Mouse (Mus musculus): ENCODE measurements around the gene Fkbp9. TPM values are rescaled to one million over a fixed set of nuclear protein-coding genes. Genes with fewer than 3 reads are reported as not detected.

The Fkbp9 gene
- polyA plus RNA-seq, 1 experiment from 2014 or later = 150 TPM

DNA sequence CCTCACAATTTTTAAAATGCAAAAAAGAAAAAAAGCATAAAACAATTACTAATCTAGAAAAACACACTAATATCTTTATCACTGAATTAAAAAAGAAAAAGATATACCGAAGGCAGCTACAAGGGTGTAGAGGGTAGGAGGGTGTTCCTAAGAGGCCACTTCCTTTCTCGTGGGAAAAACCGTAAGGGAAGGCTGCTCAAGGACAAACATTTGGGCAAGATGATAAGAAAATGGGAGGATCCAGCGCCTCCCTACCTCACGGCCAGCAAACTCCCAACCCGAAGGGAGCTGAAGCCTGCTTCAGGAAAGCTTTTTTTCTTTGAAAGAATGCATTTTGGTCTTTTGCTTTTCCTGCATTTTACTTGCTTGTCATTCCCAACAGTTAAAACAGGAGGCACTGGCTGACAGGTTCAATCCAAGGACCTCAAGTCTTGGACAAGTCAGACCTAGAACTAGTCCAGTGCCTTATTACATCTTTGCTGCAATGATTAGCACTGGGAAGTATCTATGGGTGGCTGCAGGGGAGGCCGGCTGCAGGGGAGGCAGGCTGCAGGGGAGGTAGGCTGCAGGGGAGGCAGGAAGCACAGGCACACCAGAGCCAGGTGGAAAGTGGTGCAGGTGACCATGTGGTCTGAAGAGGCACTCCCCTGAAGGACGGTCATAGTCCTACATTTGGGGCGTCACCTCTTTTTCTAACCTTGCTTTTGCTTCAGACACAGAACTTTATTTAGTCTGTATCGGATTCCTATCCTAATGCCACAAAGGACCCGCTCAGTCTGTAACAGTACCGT lies 85.9 kb downstream of the Fkbp9 start:
- H3K9me3 ChIP-seq (replicated peaks; ENCODE audit: control insufficient read depth, low read length) = 0 out of 2 replicates have a peak, but pooled peaks cover 6% of the 10 kb centered on the region
- H3K27me3 ChIP-seq (ENCODE audit: control insufficient read depth, insufficient read depth, low read length) = no peaks in the 10 kb centered on the region
- H3K4me1 ChIP-seq (ENCODE audit: control insufficient read depth, insufficient read depth, low read length) = peaks cover 29% of the 10 kb centered on the region
- H3K4me3 ChIP-seq (replicated peaks; ENCODE audit: low read length) = 0 out of 2 replicates have a peak overlapping the region, but pooled peaks have one; percentile 2
- H3K27ac ChIP-seq (ENCODE audit: low read length) = peak overlapping the region; percentile 72
- ATAC-seq (ENCODE audit: insufficient read depth, low FRiP score) = peak; percentile 73
- 0 out of 2 replicates have a peak overlapping the region, but pooled peaks have one; percentile 13 for H3K9ac ChIP-seq (ENCODE audit: low read length)
- 48% methylated on average over 12 of the region's 12 CpGs for WGBS
- H3K4me2 ChIP-seq (ENCODE audit: low read depth, low read length) = peak overlapping the region; percentile 32
- H3K36me3 ChIP-seq (ENCODE audit: control insufficient read depth, insufficient read depth, low read length) = no peaks in the 10 kb centered on the region

DNA sequence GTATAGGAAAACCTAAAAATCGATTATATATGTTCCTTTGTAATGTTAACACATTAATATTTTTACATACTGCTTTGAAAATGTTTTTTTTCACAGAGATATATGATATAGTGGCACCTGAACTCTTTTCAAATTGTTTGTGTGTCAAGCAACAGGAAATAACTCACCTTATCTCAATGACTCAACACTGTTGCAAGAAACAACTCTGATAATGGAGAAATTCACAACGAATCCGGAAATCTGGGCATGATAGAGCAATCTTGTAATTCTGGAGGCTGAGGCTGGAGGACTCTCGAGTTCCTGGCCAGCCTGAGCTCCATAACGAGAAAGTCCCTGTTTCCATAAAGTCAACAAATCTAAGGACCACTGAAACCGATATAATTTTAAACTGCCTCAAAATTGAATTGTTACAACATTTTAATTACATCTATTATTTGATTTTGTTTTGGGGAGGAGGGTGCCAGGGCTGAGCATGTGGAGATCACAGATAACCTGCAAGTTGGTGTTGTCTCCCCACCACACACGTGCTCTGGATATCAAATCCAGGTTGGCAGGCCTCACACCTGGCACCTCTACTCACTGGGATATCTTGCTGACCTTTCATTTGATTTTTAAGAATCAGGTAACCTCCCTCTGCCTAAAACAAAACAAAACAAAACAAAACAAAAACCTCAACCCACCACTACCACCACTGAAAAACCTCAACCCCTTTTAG lies 87.6 kb downstream of the Fkbp9 start:
- H3K4me1 ChIP-seq (ENCODE audit: control insufficient read depth, insufficient read depth, low read length) = peaks cover 24% of the 10 kb centered on the region
- H3K36me3 ChIP-seq (ENCODE audit: control insufficient read depth, insufficient read depth, low read length) = no peaks in the 10 kb centered on the region
- no peak for ATAC-seq (ENCODE audit: insufficient read depth, low FRiP score)
- WGBS = 79% methylated on average over 7 of the region's 7 CpGs
- H3K9me3 ChIP-seq (replicated peaks; ENCODE audit: control insufficient read depth, low read length) = 0 out of 2 replicates have a peak, but pooled peaks cover 3% of the 10 kb centered on the region
- no peak overlapping the region for H3K9ac ChIP-seq (ENCODE audit: low read length)
- H3K4me2 ChIP-seq (ENCODE audit: low read depth, low read length) = no peak overlapping the region
- no peak overlapping the region; the same call in 1 of the 2 replicates for H3K27ac ChIP-seq (ENCODE audit: low read length)
- H3K27me3 ChIP-seq (ENCODE audit: control insufficient read depth, insufficient read depth, low read length) = no peaks in the 10 kb centered on the region
- H3K4me3 ChIP-seq (replicated peaks; ENCODE audit: low read length) = no peak overlapping the region

DNA sequence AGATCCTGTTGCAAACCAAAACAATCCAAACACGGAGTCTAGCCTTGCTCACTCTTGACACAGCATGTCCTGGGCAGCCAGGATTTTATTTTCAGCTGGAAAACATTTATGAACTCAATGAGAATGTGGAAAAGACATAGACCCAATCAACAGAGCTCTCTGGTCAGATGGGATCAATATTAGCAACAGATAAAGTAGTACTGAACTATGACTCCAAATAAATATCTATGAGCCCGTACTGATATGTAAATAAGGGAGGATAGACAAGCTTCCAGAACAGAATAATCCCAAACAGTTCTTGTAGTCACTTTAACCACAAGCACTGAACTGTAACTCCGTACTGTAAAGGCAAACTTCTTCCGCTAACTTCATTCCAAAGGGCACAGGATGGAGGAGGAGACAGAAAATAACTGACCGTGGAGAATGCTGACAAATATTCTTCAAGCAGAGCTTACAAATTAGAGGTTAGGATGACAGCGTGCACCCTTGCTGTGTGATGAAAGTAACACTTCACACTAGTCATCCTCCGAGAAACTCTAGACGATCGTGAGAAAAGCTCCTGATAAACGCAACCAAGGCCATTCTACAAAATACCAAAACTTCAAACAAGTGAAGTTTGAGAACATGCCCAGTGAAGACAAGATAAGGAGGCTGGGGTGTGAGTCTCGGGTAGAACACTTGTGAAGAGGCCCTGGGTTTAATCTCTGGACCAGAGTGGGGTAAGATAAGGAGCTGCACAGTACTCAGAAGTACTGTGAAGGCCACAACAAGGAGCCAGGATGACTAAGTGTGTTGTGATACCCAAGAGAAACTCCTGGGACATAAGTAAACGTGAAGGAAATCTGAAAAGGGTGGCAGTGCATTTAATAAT lies 88.6 kb downstream of the Fkbp9 start:
- Histone ChIP-seq H3K27ac (ENCODE audit: low read length) (no peak overlapping the region), H3K4me2 (ENCODE audit: low read depth, low read length) (no peak overlapping the region)
- WGBS = 58% methylated on average over 12 of the region's 12 CpGs

DNA sequence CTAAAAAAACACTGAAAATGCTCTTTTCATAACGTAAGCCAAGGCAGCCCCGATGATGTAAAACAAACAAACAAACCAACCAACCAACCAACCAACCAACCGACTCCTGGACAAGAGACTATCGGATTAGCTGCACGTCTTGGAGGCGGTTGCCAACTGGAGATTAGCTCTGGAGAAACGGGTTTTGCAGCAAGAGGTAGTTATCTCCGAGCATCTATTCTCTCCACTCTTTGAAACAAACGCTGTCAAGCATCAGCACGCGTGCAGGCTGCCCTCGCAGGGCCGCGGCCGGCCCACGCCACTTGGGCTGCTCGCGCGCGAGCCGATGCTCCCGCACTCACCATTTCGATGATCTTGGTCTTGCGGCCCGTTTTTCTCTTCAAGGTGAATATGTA lies 91.5 kb downstream of the Fkbp9 start:
- no peaks in the 10 kb centered on the region; the same call in 1 of the 2 replicates for H3K27me3 ChIP-seq (ENCODE audit: control insufficient read depth, insufficient read depth, low read length)
- peak overlapping the region; percentile 58 for H3K4me2 ChIP-seq (ENCODE audit: low read depth, low read length)
- H3K9ac ChIP-seq (ENCODE audit: low read length) = peak overlapping the region; percentile 81
- H3K4me1 ChIP-seq (ENCODE audit: control insufficient read depth, insufficient read depth, low read length) = peaks cover 14% of the 10 kb centered on the region
- H3K36me3 ChIP-seq (ENCODE audit: control insufficient read depth, insufficient read depth, low read length) = no peaks in the 10 kb centered on the region
- H3K4me3 ChIP-seq (replicated peaks; ENCODE audit: low read length) = peak overlapping the region; percentile 73
- peak overlapping the region; percentile 76 for H3K27ac ChIP-seq (ENCODE audit: low read length)
- H3K9me3 ChIP-seq (replicated peaks; ENCODE audit: control insufficient read depth, low read length) = no peaks in the 10 kb centered on the region; the same call in 1 of the 2 replicates
- peak; percentile 35; the same call in 1 of the 2 replicates for ATAC-seq (ENCODE audit: insufficient read depth, low FRiP score)
- under 1% methylated on average over 25 of the region's 25 CpGs for WGBS

More for the DNA sequence above, 88.6 kb downstream of the Fkbp9 start:
- no peaks in the 10 kb centered on the region for H3K9me3 ChIP-seq (replicated peaks; ENCODE audit: control insufficient read depth, low read length)
- no peak overlapping the region for H3K9ac ChIP-seq (ENCODE audit: low read length)
- no peak for ATAC-seq (ENCODE audit: insufficient read depth, low FRiP score)
- no peaks in the 10 kb centered on the region for H3K36me3 ChIP-seq (ENCODE audit: control insufficient read depth, insufficient read depth, low read length)
- H3K27me3 ChIP-seq (ENCODE audit: control insufficient read depth, insufficient read depth, low read length) = no peaks in the 10 kb centered on the region; the same call in 1 of the 2 replicates
- H3K4me1 ChIP-seq (ENCODE audit: control insufficient read depth, insufficient read depth, low read length) = peaks cover 27% of the 10 kb centered on the region
- H3K4me3 ChIP-seq (replicated peaks; ENCODE audit: low read length) = no peak overlapping the region

DNA sequence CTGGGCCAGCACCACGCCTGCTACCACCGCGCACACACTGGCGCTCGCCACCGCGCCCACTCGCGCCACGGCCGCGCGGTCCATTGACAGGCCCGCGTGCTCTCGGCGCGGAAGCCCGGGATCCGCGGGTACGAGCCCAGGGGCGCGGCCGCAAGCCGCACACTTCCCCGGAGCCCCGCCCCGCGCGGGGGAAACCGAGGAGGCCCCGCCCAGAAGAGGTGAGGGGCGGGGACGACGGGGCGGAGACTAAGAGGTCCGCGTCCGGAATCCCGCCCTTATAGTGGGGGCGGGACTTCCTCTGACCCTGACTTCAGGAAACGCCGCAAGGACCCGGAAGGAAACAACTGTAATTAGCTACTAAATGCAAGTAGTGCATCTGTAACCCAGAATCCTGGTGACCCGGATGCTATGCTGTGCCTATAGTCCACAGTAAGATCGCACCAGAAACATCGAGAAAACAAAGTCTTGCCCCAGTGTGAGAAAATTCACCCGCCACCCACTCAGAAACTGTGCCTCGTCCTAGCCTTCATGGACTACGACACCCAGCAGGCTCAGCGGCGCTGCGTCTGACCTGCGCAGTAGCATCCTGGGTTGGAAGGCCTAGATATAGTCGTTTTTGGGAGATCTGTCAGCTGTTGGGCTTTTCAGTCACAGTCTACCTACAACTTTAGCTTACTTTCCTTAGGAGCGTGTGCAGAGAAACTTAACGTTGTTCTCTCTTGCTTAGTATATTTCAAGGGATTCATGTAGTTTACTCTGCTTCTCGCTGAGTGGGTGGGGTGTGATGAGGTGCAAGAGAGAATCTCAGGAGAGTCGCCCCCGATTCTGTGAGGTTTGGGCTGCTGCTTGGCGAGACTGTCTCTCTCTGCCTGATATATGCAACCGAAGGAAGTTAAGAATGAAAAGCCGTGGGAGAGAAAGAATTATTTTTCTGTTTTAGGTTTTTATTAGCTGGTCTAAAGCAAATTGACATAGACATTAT lies 92.2 kb downstream of the Fkbp9 start, which contains the start of the genes Nt5c3 and Vmn1r4:
TSS of gene Nt5c3 (minus strand) at position 207 of the 982 bp plus-strand sequence.
TSS of gene Vmn1r4 (plus strand) at position 290 of the 982 bp plus-strand sequence.
- Histone ChIP-seq H3K4me3 (replicated peaks; ENCODE audit: low read length) (peak within 1 kb of the TSS; percentile 73), H3K9ac (ENCODE audit: low read length) (peak within 1 kb of the TSS; percentile 81), H3K9me3 (replicated peaks; ENCODE audit: control insufficient read depth, low read length) (no peaks in the 10 kb centered on the region; the same call in 1 of the 2 replicates), H3K36me3 (ENCODE audit: control insufficient read depth, insufficient read depth, low read length) (no peaks in the 10 kb centered on the region), H3K27me3 (ENCODE audit: control insufficient read depth, insufficient read depth, low read length) (no peaks in the 10 kb centered on the region; the same call in 1 of the 2 replicates), H3K27ac (ENCODE audit: low read length) (peak within 1 kb of the TSS; percentile 96), H3K4me1 (ENCODE audit: control insufficient read depth, insufficient read depth, low read length) (peaks cover 14% of the 10 kb centered on the region), H3K4me2 (ENCODE audit: low read depth, low read length) (peak within 1 kb of the TSS; percentile 78)
- peak; percentile 98 for ATAC-seq (ENCODE audit: insufficient read depth, low FRiP score)
- WGBS = 2% methylated on average over 64 of the region's 64 CpGs

Other genes with a start within 250 kb of the Fkbp9 start
- 88.4 and 119 TPM in 2 replicates for gene Lsm5, start 127.3 kb upstream of the Fkbp9 start, polyA plus RNA-seq (2015; fragmentation: Nextera tagmentation; extraction: Ambion mirVana)
- gene Avl9, start 117.2 kb upstream of the Fkbp9 start, polyA plus RNA-seq (2015; fragmentation: Nextera tagmentation; extraction: Ambion mirVana) = 12.6 and 13.5 TPM in 2 replicates
- gene Kbtbd2, start 34.2 kb upstream of the Fkbp9 start, polyA plus RNA-seq (2015; fragmentation: Nextera tagmentation; extraction: Ambion mirVana) = 22.6 and 24.0 TPM in 2 replicates
- gene Nt5c3, start 91.9 kb downstream of the Fkbp9 start, polyA plus RNA-seq (2015; fragmentation: Nextera tagmentation; extraction: Ambion mirVana) = 72.2 and 77.4 TPM in 2 replicates
- 0.11 and 0.21 TPM in 2 replicates for gene Vmn1r4, start 92.0 kb downstream of the Fkbp9 start, polyA plus RNA-seq (2015; fragmentation: Nextera tagmentation; extraction: Ambion mirVana)
- gene Vmn1r5, start 138.2 kb downstream of the Fkbp9 start, polyA plus RNA-seq (2015; fragmentation: Nextera tagmentation; extraction: Ambion mirVana) = not detected in 2 replicates
- gene Vmn1r6, start 165.2 kb downstream of the Fkbp9 start, polyA plus RNA-seq (2015; fragmentation: Nextera tagmentation; extraction: Ambion mirVana) = not detected in 2 replicates
- gene Vmn1r7, start 193.3 kb downstream of the Fkbp9 start, polyA plus RNA-seq (2015; fragmentation: Nextera tagmentation; extraction: Ambion mirVana) = not detected in 2 replicates
- gene Vmn1r8, start 200.2 kb downstream of the Fkbp9 start, polyA plus RNA-seq (2015; fragmentation: Nextera tagmentation; extraction: Ambion mirVana) = not detected in 2 replicates
- gene Vmn1r9, start 234.7 kb downstream of the Fkbp9 start, polyA plus RNA-seq (2015; fragmentation: Nextera tagmentation; extraction: Ambion mirVana) = not detected in 2 replicates